Mouse (Mus musculus): ENCODE measurements around the gene Ggt1.

DNA sequence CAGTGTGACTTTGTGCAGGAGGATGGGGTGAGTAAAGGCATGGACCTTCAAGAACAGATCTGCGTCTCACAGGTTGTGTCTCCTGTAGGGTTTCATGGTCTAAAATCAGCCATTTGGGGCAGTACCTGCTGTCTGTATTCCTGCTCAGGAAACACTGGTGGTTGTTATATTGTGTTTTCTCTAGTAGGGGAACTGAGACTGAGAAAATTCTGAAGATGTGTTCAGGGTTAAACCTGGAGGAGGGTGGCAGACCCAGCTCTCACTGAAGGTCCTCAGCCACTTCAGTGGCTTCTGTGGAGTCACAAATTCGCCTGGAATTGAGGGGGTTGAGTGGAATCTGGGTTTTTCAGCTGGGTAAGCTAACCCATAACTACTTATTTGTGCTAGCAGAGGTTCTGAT lies 31.1 kb upstream of the Ggt1 start:
- TF ChIP-seq SMC3 (IDR thresholded peaks at IDR 0.05; ENCODE audit: low read depth, low read length) (no peak), USF2 (conservative IDR thresholded peaks at IDR 0.05; ENCODE audit: low read depth, low read length) (no peak), MEF2A (IDR thresholded peaks at IDR 0.05; ENCODE audit: borderline replicate concordance, low read depth, low read length) (0 out of 2 replicates have a peak, but pooled peaks have one; percentile 43), CTCF (conservative IDR thresholded peaks at IDR 0.05 in 1 of 2, IDR thresholded peaks at IDR 0.05 in 1 of 2; ENCODE audit: low read depth in 2 of 2, low read length in 2 of 2) (0 out of 4 replicates have a peak, but pooled peaks of 1 of the 2 experiments have one; percentile 1)
